Mouse (Mus musculus): ENCODE measurements around the gene Trim67.

DNA sequence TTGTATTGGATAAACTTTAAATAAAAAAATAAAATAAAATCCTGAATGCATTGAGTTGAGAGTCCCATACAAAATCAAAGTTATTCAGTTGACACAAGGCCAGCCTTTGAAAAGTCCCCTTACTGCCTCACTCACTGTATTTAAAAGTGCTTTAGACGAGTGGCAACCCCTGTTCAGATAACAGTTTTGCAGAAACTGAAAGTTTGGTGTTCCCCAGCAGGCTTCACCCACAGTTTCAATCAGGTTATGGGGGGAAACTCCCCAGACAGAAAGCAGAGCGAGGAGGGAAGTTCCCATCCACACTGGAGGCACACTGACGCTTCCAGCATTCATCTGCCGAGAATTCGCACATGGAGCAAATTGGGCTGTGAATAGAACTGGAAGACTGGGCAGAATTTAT lies 36.3 kb upstream of the Trim67 start:
- TF ChIP-seq ETS1 (conservative IDR thresholded peaks at IDR 0.05; ENCODE audit: low read depth, low read length) (peak; percentile 83), CTCF (conservative IDR thresholded peaks at IDR 0.05 in 1 of 2, IDR thresholded peaks at IDR 0.05 in 1 of 2; ENCODE audit: low read depth in 2 of 2, low read length in 2 of 2) (no peak), RCOR1 (conservative IDR thresholded peaks at IDR 0.05; ENCODE audit: low read depth, low read length) (peak; percentile 77), MAFK (IDR thresholded peaks at IDR 0.05; ENCODE audit: insufficient replicate concordance, low read length) (no peak), POLR2A (IDR thresholded peaks at IDR 0.05; ENCODE audit: low read depth, low read length) (no peak)
